Mouse (Mus musculus): Measurements from ENCODE around the gene Pitpnm3.

The Pitpnm3 gene

GRCm38 (mm10) chr11:72050895-72051858 is 84.4 kb downstream of the Pitpnm3 start:
- peak; percentile 54 for DNase-seq (ENCODE audit: extremely low spot score, low spot score)

DNA sequence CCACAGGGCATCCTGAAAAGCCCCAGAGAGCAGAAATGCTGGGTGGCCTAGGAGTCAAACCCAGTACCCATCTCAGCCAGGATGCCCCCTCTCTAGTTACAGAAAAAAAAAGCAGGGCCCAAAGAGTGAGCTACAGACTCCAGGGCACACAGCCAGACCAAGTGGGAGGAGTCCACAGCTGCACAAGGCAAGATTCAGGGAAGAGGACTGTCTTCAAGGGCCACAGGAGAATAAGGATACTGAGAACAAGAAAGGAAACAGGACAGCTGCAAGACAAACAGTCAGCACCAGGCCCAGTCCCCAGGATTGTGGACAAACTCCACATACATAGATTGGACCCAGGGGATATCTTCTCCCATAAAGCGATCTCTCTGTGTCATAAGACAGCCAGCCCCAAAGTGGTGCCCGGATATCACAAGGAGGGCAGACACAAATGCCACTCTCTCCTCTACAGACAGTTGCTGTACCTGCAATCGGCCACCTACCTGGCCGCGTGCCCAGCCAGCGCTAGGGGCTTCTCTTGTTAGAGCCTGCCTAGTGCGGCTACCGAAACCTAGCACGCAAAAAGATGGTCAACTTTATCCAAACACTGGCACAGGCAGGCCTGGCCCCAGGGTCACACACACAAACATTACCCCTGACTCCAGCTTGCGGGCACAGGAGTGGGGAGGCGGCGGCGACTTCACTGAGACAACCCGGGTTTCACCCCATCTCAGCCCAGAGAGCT is 85.2 kb downstream of the Pitpnm3 start:
- no peak for DNase-seq (ENCODE audit: extremely low spot score, low spot score)

GRCm38 (mm10) chr11:72049171-72049759 is 86.3 kb downstream of the Pitpnm3 start:
- DNase-seq (ENCODE audit: extremely low spot score, low spot score): no peak

DNA sequence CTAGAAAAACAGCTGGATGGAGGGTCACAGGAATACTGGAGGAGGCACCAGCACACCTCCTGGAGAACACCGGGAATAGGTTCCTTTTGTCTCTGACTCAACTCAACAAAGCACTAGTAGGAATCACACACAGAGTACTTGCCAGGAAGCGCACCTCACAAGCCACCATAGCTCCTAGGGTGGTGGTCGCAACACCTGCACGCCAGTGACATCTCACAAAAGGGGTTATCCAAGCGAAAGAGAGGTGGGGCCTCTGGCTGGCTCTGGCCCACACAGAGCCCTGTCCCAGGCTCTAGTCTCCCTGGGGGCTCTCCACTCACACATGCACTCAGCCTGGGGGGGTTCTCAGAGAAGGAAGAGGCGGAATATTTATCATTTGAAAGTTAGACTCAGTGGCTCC is 86.8 kb downstream of the Pitpnm3 start:
- DNase-seq (ENCODE audit: extremely low spot score, low spot score): no peak

DNA sequence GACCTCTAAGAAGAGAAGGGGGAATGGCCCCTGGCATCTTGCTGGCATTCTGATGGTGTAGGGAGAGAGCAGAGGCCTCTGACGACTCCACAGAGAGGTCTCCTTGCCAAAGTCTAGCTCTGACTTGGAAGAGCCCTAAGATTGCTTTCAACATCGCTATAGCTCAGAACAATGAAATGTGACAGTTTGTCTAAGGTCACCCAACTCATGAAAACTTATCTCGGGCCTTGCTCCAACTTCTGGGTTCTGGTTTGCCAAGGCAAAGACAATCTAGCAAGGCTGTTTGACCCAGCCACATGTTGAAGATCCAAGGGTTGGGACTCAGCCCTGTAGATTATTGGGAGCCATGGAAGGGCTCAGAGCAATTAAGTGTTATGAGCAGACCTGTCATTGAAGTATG is 91.3 kb downstream of the Pitpnm3 start:
- no peak for DNase-seq (ENCODE audit: extremely low spot score, low spot score)

- no peak for DNase-seq (ENCODE audit: extremely low spot score, low spot score)
These were observed 92.9 kb downstream of the Pitpnm3 start for GRCm38 (mm10) chr11:72042631-72043030.

GRCm38 (mm10) chr11:72041768-72042607 is 93.6 kb downstream of the Pitpnm3 start, which contains the start of gene Pimreg:
Gene Pimreg (plus strand): TSS chr11:72042032.
- DNase-seq (ENCODE audit: extremely low spot score, low spot score): peak; percentile 94

DNA sequence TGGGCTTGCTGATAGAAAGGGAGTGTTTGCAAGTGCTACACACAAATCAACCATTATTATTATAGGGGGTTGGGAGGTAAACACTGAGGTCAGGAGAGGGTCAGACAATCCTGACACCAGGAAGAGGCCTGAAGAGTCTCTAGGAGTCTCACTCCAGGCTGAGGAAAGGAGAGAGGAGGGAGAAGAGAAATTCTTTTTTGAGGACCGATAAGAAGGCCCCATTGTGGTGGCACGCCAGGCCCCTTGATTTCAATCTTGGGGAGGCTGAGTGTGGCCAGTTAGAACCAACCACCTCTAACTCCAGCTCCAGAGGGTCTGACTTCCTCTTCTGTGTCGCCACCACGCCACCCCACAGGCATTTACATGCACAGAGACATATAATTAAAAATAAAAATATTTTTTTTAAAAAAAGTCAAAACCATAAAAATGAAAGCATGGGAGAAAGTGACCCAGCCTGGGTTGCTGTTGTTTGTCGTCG is 94.2 kb downstream of the Pitpnm3 start:
- DNase-seq (ENCODE audit: extremely low spot score, low spot score): peak; percentile 35

GRCm38 (mm10) chr11:72039599-72040386 is 95.8 kb downstream of the Pitpnm3 start:
- no peak for DNase-seq (ENCODE audit: extremely low spot score, low spot score)

- DNase-seq (ENCODE audit: extremely low spot score, low spot score): peak; percentile 78
These were observed 97.6 kb downstream of the Pitpnm3 start for GRCm38 (mm10) chr11:72037996-72038395.

DNA sequence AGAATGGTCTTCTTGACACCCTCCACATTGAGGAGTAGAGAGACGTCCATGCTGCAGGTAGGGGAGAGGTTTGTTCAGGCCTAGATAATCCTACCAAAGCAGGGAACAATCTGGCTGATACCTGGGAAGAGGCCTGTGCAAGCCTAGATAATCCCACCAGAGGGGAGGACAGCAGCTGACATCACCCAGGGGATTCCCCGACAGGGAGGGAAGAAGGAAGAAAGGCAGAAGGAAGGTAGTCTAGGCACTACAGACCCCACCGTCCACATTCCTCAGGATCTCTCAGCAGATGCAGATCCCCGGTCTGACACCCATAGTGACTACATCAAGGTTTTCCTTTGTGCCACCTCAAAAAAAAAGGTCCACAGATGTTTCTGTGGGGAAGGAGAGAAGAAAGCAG is 98.2 kb downstream of the Pitpnm3 start, which contains the start of gene Aipl1:
Aipl1 (minus strand) TSS at position 101 of the 400 bp plus-strand sequence.
- no peak for DNase-seq (ENCODE audit: extremely low spot score, low spot score)

DNA sequence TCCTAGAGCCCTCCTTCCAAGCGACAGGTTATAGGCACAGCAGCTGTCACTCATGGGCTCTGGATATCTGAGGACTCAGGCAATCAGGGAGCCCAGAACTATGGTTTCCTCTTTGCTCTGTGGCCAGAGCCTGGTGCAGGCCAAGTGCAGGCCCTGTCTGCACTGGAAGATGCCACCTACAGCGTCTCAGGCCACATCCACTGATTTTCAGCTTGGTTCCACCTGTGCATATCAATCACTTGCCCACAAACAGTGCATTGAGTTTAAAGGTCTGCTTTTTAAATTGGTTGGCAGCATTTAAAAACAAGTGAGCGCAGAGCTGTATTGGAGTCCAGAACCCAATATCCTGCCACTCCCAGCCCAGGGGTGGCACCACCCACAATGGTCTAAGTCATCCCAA is 103.0 kb downstream of the Pitpnm3 start:
- DNase-seq (ENCODE audit: extremely low spot score, low spot score): no peak

GRCm38 (mm10) chr11:72032091-72032490 is 103.5 kb downstream of the Pitpnm3 start:
- no peak for DNase-seq (ENCODE audit: extremely low spot score, low spot score)

GRCm38 (mm10) chr11:72031353-72031752 is 104.2 kb downstream of the Pitpnm3 start:
- DNase-seq (ENCODE audit: extremely low spot score, low spot score): no peak

DNA sequence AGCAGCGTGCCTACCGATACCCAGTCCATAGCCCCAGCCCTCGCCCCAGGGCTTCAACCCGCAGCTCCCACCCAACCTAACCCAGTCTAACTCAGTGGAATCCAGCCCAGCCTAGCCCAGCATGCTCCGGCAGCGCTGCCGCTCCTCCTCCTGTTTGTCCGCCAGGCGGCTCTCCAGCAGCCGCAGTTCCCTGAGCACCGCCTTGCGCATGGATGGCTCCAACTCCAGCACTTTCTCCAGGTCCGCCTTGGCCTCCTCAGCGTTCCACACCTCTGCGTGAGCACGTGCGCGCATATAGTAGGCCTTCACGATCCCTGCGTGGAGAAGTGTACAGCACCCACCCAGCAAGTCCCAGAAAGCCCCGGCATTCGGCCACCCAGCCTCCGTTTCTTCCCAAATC is 106.4 kb downstream of the Pitpnm3 start:
- peak; percentile 57 for DNase-seq (ENCODE audit: extremely low spot score, low spot score)

DNA sequence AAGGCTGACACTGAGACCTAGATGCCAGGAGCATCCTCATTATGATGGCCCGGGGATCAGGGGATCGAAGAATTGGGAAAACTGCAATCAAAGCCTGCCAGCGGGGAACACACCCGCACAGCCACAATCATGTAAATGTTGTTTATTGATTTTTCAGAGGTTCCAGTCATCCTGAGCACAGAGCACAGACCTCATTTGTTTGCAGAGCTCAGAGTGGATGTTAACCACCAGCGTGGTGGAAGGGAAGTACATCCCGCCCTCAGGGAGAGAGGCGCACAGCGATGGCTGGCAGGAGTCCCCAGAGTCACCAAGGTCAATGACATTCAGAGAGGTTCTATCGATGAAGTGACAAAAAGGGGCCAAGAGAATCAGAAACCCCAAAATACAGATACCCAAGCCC is 107.7 kb downstream of the Pitpnm3 start:
- no peak for DNase-seq (ENCODE audit: extremely low spot score, low spot score)

DNA sequence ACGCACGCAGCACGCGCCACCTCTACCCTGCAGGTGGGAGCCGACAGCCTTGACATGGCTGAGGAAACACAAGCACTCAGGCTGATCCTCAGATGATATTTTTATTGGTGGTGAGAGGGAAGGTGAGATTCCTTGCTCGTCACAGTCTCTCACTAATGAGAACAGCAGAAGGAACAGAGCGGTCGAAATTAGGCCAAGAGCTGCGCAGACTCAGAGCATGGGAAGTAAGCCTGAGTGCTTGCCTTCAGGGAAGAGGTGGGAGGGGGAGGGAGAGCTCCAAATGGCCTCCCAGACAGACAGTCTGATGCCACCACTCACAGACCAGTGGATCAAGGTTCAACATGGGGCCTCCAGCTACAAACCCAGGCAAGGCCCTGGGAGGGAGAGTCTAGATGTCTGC is 109.1 kb downstream of the Pitpnm3 start:
- no peak for DNase-seq (ENCODE audit: extremely low spot score, low spot score)

DNA sequence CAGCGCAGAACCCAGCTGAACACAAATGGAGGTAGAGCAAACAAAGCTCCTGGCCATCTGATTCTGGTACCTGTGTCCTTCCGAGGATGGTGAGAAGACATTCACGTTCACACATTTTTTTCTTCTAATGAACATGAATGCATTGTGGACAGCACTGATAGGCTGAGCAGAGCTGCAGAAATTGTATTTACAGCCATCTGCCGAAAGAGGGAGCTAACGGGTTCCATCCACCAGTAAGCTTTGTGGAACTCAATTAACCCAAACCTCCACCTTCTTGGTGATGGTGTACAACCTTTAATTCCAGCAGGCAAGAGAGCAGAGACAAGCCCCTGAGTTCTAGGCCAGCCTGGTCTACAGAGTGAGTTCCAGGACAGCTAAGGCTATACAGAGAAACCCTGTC is 109.7 kb downstream of the Pitpnm3 start:
- no peak for DNase-seq (ENCODE audit: extremely low spot score, low spot score)

DNA sequence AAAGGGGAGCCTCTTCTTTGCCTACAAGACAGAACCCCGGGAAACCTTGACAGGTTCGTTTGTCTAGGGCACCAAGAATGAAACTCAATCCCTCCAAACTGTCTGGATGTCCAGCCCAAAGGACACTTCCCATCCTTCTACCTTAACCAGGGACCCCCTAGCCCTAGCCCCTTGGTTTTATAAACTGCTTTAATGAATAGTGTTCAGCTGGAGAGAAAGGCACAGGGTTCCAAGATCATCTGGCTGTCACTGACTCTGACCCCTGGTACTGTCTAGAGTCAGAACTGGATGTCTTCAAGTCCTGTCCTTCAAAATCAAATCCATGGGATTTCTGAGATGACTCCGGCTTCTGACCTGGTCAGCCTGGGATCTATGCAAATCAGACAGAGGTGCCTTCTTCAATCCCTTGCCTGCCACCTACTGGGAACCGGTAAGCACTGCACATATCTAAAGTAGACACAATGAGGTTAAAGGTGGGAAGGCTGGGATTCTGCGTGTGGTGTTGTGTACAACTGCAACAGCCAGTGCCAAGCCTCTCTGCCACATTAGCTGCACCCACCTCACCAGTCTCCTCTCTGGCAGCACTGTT is 111.3 kb downstream of the Pitpnm3 start:
- DNase-seq (ENCODE audit: extremely low spot score, low spot score): peak; percentile 56

- peak; percentile 40 for DNase-seq (ENCODE audit: extremely low spot score, low spot score)
These were observed 112.0 kb downstream of the Pitpnm3 start for GRCm38 (mm10) chr11:72023581-72023980.

All from neural tube, embryonic 10.5 days (tissue).